Mouse (Mus musculus): ENCODE results near the gene Leng9.

Leng9 gene

DNA sequence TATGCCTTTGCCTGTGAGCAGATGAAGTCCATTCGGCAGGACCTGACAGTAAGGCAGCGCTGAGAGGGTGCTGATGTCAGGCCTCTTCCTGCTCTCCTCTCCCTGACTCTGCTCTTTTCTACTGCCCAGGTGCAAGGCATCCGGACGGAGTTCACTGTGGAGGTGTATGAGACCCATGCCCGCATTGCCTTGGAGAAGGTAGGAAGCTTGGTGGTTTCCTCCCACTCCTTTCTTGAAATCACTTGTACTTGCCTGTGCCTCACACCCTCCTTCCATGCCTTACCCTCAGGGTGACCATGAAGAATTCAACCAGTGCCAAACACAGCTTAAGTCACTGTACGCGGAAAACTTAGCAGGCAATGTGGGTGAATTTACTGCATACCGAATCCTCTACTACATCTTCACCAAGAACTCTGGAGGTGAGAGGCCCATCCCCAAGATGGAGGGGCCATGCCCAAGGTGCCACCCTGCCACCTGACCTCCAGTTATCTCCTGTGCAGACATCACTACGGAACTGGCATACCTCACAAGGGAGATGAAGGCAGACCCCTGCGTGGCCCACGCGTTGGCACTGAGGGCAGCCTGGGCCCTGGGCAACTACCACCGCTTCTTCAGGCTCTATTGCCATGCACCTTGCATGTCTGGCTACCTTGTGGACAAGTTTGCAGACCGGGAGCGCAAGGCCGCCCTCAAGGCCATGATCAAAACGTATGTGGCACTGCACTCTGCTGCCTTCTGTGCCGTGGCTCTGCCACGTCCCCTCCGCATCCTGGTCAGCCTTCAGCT, 5.2 kb downstream of the Leng9 start:
- DNase-seq (ENCODE audit: low spot score in 2 of 2) = no peak

GRCm38 (mm10) chr7:4144046-4144445, 6.1 kb downstream of the Leng9 start:
- DNase-seq (ENCODE audit: low spot score in 2 of 2) = no peak

DNA sequence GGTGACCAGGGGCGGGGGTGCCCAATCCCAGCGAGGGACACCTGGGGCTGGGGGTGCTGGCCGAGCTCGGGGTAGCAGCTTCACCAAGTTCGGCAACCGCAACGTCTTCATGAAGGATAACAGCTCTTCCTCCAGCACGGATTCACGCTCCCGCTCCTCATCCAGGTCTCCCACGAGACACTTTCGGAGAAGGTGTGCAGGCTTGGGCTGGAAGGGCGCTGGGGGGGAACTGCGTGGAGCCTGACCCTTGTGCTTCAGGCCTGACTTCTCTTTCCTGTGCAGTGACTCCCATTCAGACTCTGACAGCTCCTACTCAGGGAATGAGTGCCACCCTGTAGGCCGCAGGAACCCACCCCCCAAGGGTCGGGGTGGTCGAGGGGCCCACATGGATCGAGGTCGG, 6.7 kb downstream of the Leng9 start:
- DNase-seq (ENCODE audit: low spot score in 2 of 2) = no peak

DNA sequence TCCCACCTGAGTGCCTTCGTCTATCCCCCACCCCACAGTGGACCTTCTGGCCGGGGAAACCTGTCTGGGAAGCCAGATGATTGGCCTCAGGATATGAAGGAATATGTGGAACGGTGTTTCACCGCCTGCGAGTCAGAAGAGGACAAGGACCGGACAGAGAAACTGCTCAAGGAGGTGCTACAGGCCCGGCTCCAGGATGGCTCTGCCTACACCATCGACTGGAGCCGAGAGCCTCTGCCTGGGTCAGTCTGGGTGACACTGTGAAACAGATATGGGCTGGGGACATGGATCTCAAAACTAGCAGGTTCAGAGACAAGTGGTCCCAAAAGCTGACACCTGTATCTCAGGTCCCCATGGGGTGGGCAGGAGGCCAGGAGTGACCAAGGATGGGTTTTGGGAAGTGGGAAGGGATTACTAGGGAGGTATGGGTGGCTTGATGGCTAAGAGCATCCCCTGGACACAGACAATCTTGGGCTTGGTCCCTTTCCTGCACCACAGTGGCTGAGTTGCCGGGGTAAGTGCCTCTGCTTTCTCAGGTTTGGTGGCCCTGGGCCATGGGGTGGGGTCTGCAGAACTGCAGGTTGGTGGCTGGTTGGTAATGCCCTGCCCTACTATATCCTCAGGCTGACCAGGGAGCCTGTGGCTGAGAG, 7.3 kb downstream of the Leng9 start:
- no peak for DNase-seq (ENCODE audit: low spot score in 2 of 2)

- DNase-seq (ENCODE audit: low spot score in 2 of 2) = no peak
Measured at GRCm38 (mm10) chr7:4141648-4142325, 8.4 kb downstream of the Leng9 start.

DNA sequence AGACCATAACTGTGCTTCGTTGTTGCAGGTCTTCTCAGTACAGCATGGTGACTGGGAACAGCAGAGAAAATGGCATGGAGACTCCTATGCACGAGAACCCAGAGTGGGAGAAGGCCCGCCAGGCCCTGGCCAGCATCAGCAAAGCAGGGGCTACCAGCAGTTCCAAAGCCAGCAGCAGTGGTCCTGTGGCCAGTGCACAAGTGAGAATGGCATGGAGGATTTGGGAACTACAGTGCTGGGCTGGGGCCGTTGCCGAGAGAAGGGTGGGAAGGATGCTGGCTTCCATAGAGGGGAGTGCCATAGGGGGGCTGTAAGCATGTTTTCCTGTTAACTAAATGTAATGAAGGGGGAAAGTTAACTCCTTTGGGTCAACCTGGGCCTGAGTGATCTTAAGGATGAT, 10.8 kb downstream of the Leng9 start:
- DNase-seq (ENCODE audit: low spot score in 2 of 2) = no peak

GRCm38 (mm10) chr7:4138671-4139070, 11.5 kb downstream of the Leng9 start:
- no peak for DNase-seq (ENCODE audit: low spot score in 2 of 2)

DNA sequence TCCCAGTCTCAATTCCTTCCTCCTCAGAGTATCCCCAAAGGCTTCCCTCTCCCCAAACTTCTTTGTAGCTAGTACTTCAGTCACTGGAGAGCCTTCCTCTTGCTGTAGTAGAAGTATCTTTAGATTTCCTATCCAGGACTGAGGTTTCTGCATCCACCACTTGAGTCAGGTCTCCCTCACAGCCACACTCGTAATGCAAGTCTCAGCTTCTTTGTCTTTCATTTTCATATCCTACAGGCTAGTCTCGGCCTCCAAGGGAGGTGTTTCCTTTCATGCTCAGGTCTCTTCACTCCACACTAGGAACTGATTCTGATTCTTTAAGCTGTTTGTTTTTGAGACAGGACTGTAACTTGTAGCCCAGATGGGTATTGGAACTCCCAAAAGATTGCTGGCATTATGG, 12.0 kb downstream of the Leng9 start:
- DNase-seq (ENCODE audit: low spot score in 2 of 2) = no peak

DNA sequence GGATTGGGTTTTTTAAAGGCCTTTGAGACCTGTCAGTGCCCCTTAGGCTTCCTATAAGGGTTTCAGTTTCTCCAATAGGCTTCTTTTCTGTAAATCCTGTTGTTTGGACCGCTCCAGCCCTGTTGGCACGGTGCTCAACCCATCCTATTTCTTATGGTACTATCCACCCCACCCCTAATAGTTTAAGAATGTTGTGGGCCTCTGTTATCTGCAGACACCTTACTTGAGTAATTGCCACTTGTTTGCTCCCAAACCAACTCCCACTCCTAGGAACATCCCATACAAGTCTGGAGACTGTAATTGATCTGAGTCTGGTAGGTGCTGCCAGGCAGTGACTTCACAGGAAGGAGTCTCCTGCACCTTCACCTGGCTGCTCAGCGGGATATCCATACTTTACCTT, 12.4 kb downstream of the Leng9 start:
- DNase-seq (ENCODE audit: low spot score in 2 of 2) = no peak

GRCm38 (mm10) chr7:4136771-4137531, 13.2 kb downstream of the Leng9 start, which contains the start of gene Leng8:
Gene Leng8 (plus strand): TSS chr7:4137039.
- peak; percentile 99 to 100 for DNase-seq (ENCODE audit: low spot score in 2 of 2)

- DNase-seq (ENCODE audit: low spot score in 2 of 2) = no peak
Measured at GRCm38 (mm10) chr7:4136404-4136770, 13.8 kb downstream of the Leng9 start.

- DNase-seq (ENCODE audit: low spot score in 2 of 2) = no peak
Measured at GRCm38 (mm10) chr7:4134911-4135310, 15.3 kb downstream of the Leng9 start.

GRCm38 (mm10) chr7:4132998-4133397, 17.2 kb downstream of the Leng9 start:
- DNase-seq (ENCODE audit: low spot score in 2 of 2) = no peak

- no peak for DNase-seq (ENCODE audit: low spot score in 2 of 2)
Measured at GRCm38 (mm10) chr7:4132581-4132980, 17.6 kb downstream of the Leng9 start.

DNA sequence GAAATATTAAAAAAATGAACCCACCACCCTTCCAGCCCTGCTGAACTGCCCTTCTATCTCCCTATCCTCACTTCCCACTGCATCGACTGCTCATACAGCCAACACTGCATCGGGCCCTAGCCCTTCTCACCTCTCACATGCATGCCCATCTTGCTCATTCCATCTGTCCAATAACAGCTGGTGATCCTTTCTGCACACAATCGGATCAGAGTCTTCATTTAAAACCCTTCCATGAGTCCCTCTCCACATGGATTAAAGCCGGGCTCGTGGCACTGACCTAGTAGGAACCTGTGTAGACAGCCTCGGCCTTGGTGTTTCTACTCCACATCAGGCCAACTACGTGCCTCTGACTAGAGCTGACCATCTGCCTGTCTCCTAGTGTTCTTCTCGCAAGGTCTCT, 18.2 kb downstream of the Leng9 start:
- DNase-seq (ENCODE audit: low spot score in 2 of 2) = no peak

DNA sequence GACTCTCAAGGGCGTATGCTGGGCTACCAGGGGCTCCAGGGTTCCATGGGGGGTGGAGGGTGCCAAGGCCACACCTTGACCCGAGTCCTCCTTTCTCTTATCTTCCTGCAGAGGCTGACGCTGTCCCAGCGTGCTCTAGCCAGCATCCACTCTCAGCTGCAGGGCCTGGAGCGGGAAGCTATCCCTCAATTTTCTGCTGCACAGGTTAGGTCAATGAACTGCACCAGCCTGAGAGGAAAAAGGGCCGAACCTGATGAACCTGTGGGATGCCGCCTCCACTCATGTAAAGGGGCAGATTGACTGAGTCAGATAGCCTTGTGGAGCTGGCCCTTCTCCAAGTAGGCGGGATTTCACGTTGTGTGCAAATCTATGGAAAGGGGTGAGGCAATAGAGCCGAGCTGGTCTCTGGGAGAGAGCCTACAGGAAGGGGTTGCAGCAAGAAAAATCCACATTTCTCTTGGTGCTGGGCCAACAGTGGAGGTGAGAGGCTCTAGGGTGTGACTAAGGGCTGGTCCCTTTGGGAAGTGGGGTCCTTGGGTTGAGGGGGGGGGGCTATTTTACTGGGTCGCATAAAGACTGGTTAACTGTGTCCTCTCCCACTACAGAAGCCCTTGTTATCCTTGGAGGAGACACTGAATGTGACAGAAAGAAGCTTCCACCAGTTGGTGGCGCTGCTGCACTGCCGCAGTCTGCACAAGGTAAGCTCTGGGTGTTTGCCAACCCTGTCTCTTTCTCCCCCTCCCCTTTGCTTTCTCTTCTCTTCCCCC, 19.3 kb downstream of the Leng9 start:
- peak; percentile 65 to 73 for DNase-seq (ENCODE audit: low spot score in 2 of 2)

DNA sequence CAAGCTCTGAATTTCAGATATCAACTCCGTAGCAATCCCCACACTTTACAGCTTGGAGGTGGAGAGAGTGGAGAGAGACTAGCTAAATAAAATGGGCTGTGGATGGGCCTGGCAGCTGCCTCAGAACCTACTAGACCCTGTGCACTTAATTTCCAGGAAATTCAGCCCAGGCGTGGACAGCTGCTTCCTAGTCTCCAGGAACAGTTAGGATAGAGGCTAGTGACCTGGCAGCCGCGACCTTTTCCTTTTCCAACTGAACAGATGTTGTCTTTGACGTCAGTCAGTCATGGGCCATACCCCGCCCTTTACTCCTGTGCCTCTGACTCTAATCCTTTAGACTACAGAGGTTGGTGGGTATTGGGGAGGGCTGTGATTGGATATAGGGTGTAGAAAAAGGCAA, 21.3 kb downstream of the Leng9 start:
- no peak for DNase-seq (ENCODE audit: low spot score in 2 of 2)

GRCm38 (mm10) chr7:4127894-4128293, 22.3 kb downstream of the Leng9 start:
- DNase-seq (ENCODE audit: low spot score in 2 of 2) = no peak

DNA sequence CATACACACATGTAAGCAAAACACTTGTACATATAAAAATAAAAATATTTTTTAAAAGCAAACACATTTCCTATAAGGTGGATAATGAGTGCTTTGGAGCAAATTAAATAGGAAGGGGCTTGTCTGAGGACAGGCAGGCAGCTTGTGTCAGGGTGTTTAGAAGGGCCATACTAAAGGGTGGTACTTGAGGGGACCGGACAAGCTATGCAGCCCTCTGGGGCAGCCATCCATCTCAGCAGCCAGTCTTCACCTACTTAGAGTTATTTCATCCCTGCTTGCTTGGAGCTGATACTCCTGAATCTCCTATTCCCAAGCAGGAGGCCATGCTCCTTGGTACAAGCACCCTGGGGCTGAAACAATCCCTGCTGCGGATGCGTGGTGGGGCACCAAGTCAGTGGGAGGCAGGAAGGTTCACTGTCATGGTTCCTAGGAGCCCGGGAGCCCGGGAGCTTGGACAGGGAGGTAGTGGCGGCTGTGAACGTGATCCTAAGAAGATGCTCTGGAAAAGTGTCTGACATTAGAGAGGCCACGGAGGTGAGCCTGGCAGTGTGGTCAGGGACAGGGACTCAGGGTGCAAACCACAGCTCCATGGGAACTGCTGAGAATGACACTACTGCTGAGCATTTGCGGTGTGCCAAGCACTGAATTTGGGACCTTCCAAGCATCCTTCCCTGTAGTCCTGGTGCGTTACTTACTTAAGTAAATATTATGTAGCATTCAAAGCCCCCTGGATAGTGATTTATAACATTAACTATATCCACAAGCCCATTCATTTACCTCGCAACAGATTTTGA, 23.0 kb downstream of the Leng9 start:
- no peak for DNase-seq (ENCODE audit: low spot score in 2 of 2)

GRCm38 (mm10) chr7:4125306-4125705, 24.9 kb downstream of the Leng9 start:
- no peak for DNase-seq (ENCODE audit: low spot score in 2 of 2)

DNA sequence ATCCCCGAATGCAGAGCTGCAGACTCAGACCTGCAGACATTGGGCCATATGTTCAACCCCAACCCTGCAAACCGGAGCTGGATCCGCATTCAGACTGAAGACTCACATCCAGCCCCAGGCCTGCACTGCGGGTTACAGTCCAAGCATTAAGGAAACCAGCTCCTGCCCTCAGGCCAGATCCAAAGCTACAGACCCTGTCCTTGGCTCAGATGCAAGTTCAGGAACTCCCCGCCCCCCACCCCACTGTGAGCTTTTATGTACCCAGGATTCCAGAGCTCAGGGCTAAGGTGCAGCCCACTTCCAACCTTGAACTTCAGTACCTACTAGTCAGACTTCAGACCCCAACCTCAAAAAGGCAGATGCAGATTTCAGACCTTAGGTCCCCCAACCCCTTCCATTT, 25.3 kb downstream of the Leng9 start:
- DNase-seq (ENCODE audit: low spot score in 2 of 2) = no peak
